Mouse (Mus musculus) lung, embryonic 15.5 days (tissue): ENCODE results near the gene Kif5c. TPM values are rescaled to one million over a fixed set of nuclear protein-coding genes. Genes with fewer than 3 reads are reported as not detected.

ENCODE experiments used
- ATAC-seq: fragments of 200-750 bp; cut with Nextera tagmentation; 2 replicates; pipeline ENCODE4 v1.8.0; 2017; ENCODE audit warnings: moderate number of reproducible peaks, borderline replicate concordance; ENCODE audit not compliant: low FRiP score, low TSS enrichment; ENCODE audit errors: extremely low read depth
- H3K27ac ChIP-seq: fragments of 300-500 bp; sonication (generic); 2 replicates; pipeline ENCODE4 v1.5.1; 2015; ENCODE audit warnings: moderate library complexity, mild to moderate bottlenecking, inconsistent platforms
- H3K27me3 ChIP-seq: fragments of 300-500 bp; sonication (generic); 2 replicates; pipeline ENCODE4 v1.6.1; 2015; ENCODE audit warnings: inconsistent platforms
- H3K36me3 ChIP-seq: fragments of 300-500 bp; sonication (generic); 2 replicates; pipeline ENCODE4 v1.6.1; 2015; ENCODE audit warnings: inconsistent platforms
- H3K4me1 ChIP-seq: fragments of 300-500 bp; sonication (generic); 2 replicates; pipeline ENCODE4 v1.6.1; 2015; ENCODE audit warnings: inconsistent platforms
- H3K4me2 ChIP-seq: fragments of 300-500 bp; sonication (generic); 2 replicates; pipeline ENCODE4 v1.6.1; 2015; ENCODE audit warnings: inconsistent platforms, mild to moderate bottlenecking, moderate library complexity
- H3K4me3 ChIP-seq: fragments of 300-500 bp; sonication (generic); 2 replicates; pipeline ENCODE4 v1.5.1; 2015; ENCODE audit warnings: mild to moderate bottlenecking, inconsistent platforms
- H3K9ac ChIP-seq: fragments of 300-500 bp; sonication (generic); 2 replicates; pipeline ENCODE4 v1.6.1; 2015; ENCODE audit warnings: inconsistent platforms
- H3K9me3 ChIP-seq: fragments of 300-500 bp; sonication (generic); 2 replicates; pipeline ENCODE4 v1.6.1; 2016; ENCODE audit warnings: inconsistent platforms
- WGBS: fragments of 180-500 bp; shearing (Covaris S2); methylation state at CpG from one replicate; pipeline ENCODE4 v1.1.7; 2015; 5-methylcytosine and 5-hydroxymethylcytosine counted together
- polyA plus RNA-seq: library from polyadenylated mRNA; unstranded; fragments of >200 nt; fragmentation: Nextera tagmentation; extraction: Ambion mirVana; gene quantifications from 2 replicates; pipeline ENCODE4 v1.2.1, GENCODE M21; 2015

The Kif5c gene
- 0.69 and 1.2 TPM in 2 replicates for polyA plus RNA-seq

- H3K4me1 ChIP-seq: peaks cover 10% of the 10 kb centered on the region
- H3K27ac ChIP-seq: no peak within 1 kb of the TSS
- no peak within 1 kb of the TSS; the same call in 1 of the 2 replicates for H3K9ac ChIP-seq
- no peaks in the 10 kb centered on the region for H3K36me3 ChIP-seq
- H3K4me2 ChIP-seq: peak within 1 kb of the TSS; percentile 96
- no peaks in the 10 kb centered on the region for H3K9me3 ChIP-seq
- ATAC-seq: peak; percentile 95
- peaks cover 35% of the 10 kb centered on the region for H3K27me3 ChIP-seq
- WGBS: 5% methylated on average over 51 of the region's 54 CpGs
- H3K4me3 ChIP-seq: peak within 1 kb of the TSS; percentile 61
These were observed at the start of gene Kif5c for GRCm38 (mm10) chr2:49618829-49619718. Gene Kif5c (plus strand): TSS chr2:49619298.

GRCm38 (mm10) chr2:49569862-49570777 lies 49.0 kb upstream of the Kif5c start:
- Histone ChIP-seq H3K9me3 (no peaks in the 10 kb centered on the region), H3K27me3 (no peaks in the 10 kb centered on the region), H3K36me3 (no peaks in the 10 kb centered on the region), H3K27ac (no peak overlapping the region), H3K4me3 (no peak overlapping the region), H3K4me2 (no peak overlapping the region), H3K9ac (no peak overlapping the region), H3K4me1 (no peaks in the 10 kb centered on the region)
- peak; percentile 49 for ATAC-seq
- 53% methylated on average over 16 of the region's 16 CpGs for WGBS

GRCm38 (mm10) chr2:49570778-49571101 lies 48.4 kb upstream of the Kif5c start:
- no peak overlapping the region for H3K9ac ChIP-seq
- H3K4me1 ChIP-seq: no peaks in the 10 kb centered on the region
- no peaks in the 10 kb centered on the region for H3K27me3 ChIP-seq
- no peaks in the 10 kb centered on the region for H3K36me3 ChIP-seq
- H3K9me3 ChIP-seq: no peaks in the 10 kb centered on the region
- H3K4me3 ChIP-seq: no peak overlapping the region
- H3K4me2 ChIP-seq: no peak overlapping the region
- no peak for ATAC-seq
- no peak overlapping the region for H3K27ac ChIP-seq
- 56% methylated on average over 6 of the region's 6 CpGs for WGBS

GRCm38 (mm10) chr2:49571159-49571920 lies 47.8 kb upstream of the Kif5c start:
- H3K9ac ChIP-seq: no peak overlapping the region
- no peaks in the 10 kb centered on the region for H3K27me3 ChIP-seq
- no peak for ATAC-seq
- no peak overlapping the region for H3K4me3 ChIP-seq
- no peaks in the 10 kb centered on the region for H3K9me3 ChIP-seq
- H3K27ac ChIP-seq: no peak overlapping the region
- H3K36me3 ChIP-seq: no peaks in the 10 kb centered on the region
- H3K4me2 ChIP-seq: no peak overlapping the region
- no peaks in the 10 kb centered on the region for H3K4me1 ChIP-seq
- WGBS: 70% methylated on average over 11 of the region's 11 CpGs

GRCm38 (mm10) chr2:49572111-49572642 lies 46.9 kb upstream of the Kif5c start:
- 61% methylated on average over 12 of the region's 12 CpGs for WGBS
- H3K27me3 ChIP-seq: no peaks in the 10 kb centered on the region
- H3K4me3 ChIP-seq: no peak overlapping the region
- H3K9me3 ChIP-seq: no peaks in the 10 kb centered on the region
- no peaks in the 10 kb centered on the region for H3K4me1 ChIP-seq
- no peak overlapping the region for H3K9ac ChIP-seq
- H3K4me2 ChIP-seq: no peak overlapping the region
- no peak overlapping the region for H3K27ac ChIP-seq
- no peaks in the 10 kb centered on the region for H3K36me3 ChIP-seq
- ATAC-seq: no peak

- no peaks in the 10 kb centered on the region for H3K4me1 ChIP-seq
- H3K36me3 ChIP-seq: no peaks in the 10 kb centered on the region
- no peak overlapping the region for H3K4me3 ChIP-seq
- no peak overlapping the region for H3K27ac ChIP-seq
- no peak overlapping the region for H3K4me2 ChIP-seq
- H3K27me3 ChIP-seq: no peaks in the 10 kb centered on the region
- no peak for ATAC-seq
- H3K9me3 ChIP-seq: no peaks in the 10 kb centered on the region
- WGBS: 75% methylated on average over 9 of the region's 9 CpGs
- H3K9ac ChIP-seq: no peak overlapping the region
These were observed 46.4 kb upstream of the Kif5c start for GRCm38 (mm10) chr2:49572684-49573083.

GRCm38 (mm10) chr2:49573282-49573681 lies 45.8 kb upstream of the Kif5c start:
- Histone ChIP-seq H3K9me3 (no peaks in the 10 kb centered on the region), H3K4me3 (no peak overlapping the region), H3K27ac (no peak overlapping the region), H3K27me3 (no peaks in the 10 kb centered on the region), H3K4me1 (no peaks in the 10 kb centered on the region), H3K36me3 (no peaks in the 10 kb centered on the region), H3K9ac (no peak overlapping the region), H3K4me2 (no peak overlapping the region)
- no peak for ATAC-seq
- WGBS: 88% methylated on average over 3 of the region's 3 CpGs

GRCm38 (mm10) chr2:49580585-49580984 lies 38.5 kb upstream of the Kif5c start:
- Histone ChIP-seq H3K4me1 (no peaks in the 10 kb centered on the region), H3K4me2 (no peak overlapping the region), H3K27me3 (no peaks in the 10 kb centered on the region), H3K36me3 (no peaks in the 10 kb centered on the region), H3K9ac (no peak overlapping the region), H3K27ac (no peak overlapping the region), H3K9me3 (no peaks in the 10 kb centered on the region), H3K4me3 (no peak overlapping the region)
- ATAC-seq: no peak
- 81% methylated on average over 3 of the region's 3 CpGs for WGBS

GRCm38 (mm10) chr2:49582546-49582945 lies 36.6 kb upstream of the Kif5c start:
- 78% methylated on average over 5 of the region's 5 CpGs for WGBS

GRCm38 (mm10) chr2:49583311-49583710 lies 35.8 kb upstream of the Kif5c start:
- Histone ChIP-seq H3K9me3 (no peaks in the 10 kb centered on the region), H3K27ac (no peak overlapping the region), H3K27me3 (no peaks in the 10 kb centered on the region), H3K9ac (no peak overlapping the region), H3K4me3 (no peak overlapping the region), H3K36me3 (no peaks in the 10 kb centered on the region), H3K4me2 (no peak overlapping the region), H3K4me1 (no peaks in the 10 kb centered on the region)
- 90% methylated on average over 2 of the region's 2 CpGs for WGBS
- no peak for ATAC-seq

More at GRCm38 (mm10) chr2:49582546-49582945, 36.6 kb upstream of the Kif5c start:
- Histone ChIP-seq H3K9ac (no peak overlapping the region), H3K9me3 (no peaks in the 10 kb centered on the region), H3K36me3 (no peaks in the 10 kb centered on the region), H3K4me3 (no peak overlapping the region), H3K4me2 (no peak overlapping the region), H3K27ac (no peak overlapping the region), H3K27me3 (no peaks in the 10 kb centered on the region), H3K4me1 (no peaks in the 10 kb centered on the region)
- no peak for ATAC-seq

- H3K4me2 ChIP-seq: no peak overlapping the region
- no peaks in the 10 kb centered on the region for H3K9me3 ChIP-seq
- no peak for ATAC-seq
- no peaks in the 10 kb centered on the region for H3K36me3 ChIP-seq
- no peak overlapping the region for H3K27ac ChIP-seq
- no peaks in the 10 kb centered on the region for H3K4me1 ChIP-seq
- H3K27me3 ChIP-seq: no peaks in the 10 kb centered on the region
- 61% methylated on average over 5 of the region's 5 CpGs for WGBS
- H3K9ac ChIP-seq: no peak overlapping the region
- H3K4me3 ChIP-seq: no peak overlapping the region
These were observed 28.6 kb upstream of the Kif5c start for GRCm38 (mm10) chr2:49590450-49590849.
